Mouse (Mus musculus) cerebellum, adult (tissue): ENCODE measurements at regions not wholly inside any gene's neighbourhood (a gene's known extent, or its start where the extent isn't known, plus 50 kb on each side); places are given as distances from the start of the nearest gene placed in this dataset.

Source experiments
- ATAC-seq: cut with Nextera tagmentation; 2 replicates; pipeline ENCODE4 v1.9.2; 2017; ENCODE audit warnings: mild to moderate bottlenecking, moderate library complexity, mixed read lengths; ENCODE audit not compliant: insufficient number of reproducible peaks, low FRiP score, low TSS enrichment

GRCm38 (mm10) chr13:101233843-101234281 lies 400.6 kb upstream of the Slc30a5 start:
- ATAC-seq, result peak; percentile 81

GRCm38 (mm10) chr13:101233181-101233842 lies 400.1 kb upstream of the Slc30a5 start:
- peak; percentile 82 for ATAC-seq

- ATAC-seq, result no peak
These were observed 396.6 kb upstream of the Slc30a5 start for GRCm38 (mm10) chr13:101229861-101230260.

- no peak for ATAC-seq
These were observed 392.1 kb upstream of the Slc30a5 start for GRCm38 (mm10) chr13:101225366-101225765.

GRCm38 (mm10) chr13:101221331-101222043 lies 388.3 kb upstream of the Slc30a5 start:
- no peak for ATAC-seq

- ATAC-seq, result no peak
These were observed 386.3 kb upstream of the Slc30a5 start for GRCm38 (mm10) chr13:101219568-101219967.

- ATAC-seq, result no peak
These were observed 383.8 kb upstream of the Slc30a5 start for GRCm38 (mm10) chr13:101216897-101217480.

- ATAC-seq, result no peak
These were observed 383.2 kb upstream of the Slc30a5 start for GRCm38 (mm10) chr13:101216421-101216820.

- ATAC-seq, result peak; percentile 73
These were observed 382.6 kb upstream of the Slc30a5 start for GRCm38 (mm10) chr13:101215792-101216221.

GRCm38 (mm10) chr13:101215131-101215641 lies 382.0 kb upstream of the Slc30a5 start:
- no peak for ATAC-seq

- no peak for ATAC-seq
These were observed 380.9 kb upstream of the Slc30a5 start for GRCm38 (mm10) chr13:101214094-101214493.

- ATAC-seq, result no peak
These were observed 380.1 kb upstream of the Slc30a5 start for GRCm38 (mm10) chr13:101213121-101213916.

- ATAC-seq, result no peak
These were observed 379.2 kb upstream of the Slc30a5 start for GRCm38 (mm10) chr13:101212341-101212895.

- no peak for ATAC-seq
These were observed 375.6 kb upstream of the Slc30a5 start for GRCm38 (mm10) chr13:101208788-101209187.

GRCm38 (mm10) chr13:101203463-101203862 lies 370.2 kb upstream of the Slc30a5 start:
- ATAC-seq, result no peak

GRCm38 (mm10) chr13:101202565-101203313 lies 369.5 kb upstream of the Slc30a5 start:
- ATAC-seq, result no peak

- no peak for ATAC-seq
These were observed 357.1 kb upstream of the Slc30a5 start for GRCm38 (mm10) chr13:101190249-101190830.

GRCm38 (mm10) chr13:101182387-101182786 lies 349.2 kb upstream of the Slc30a5 start:
- ATAC-seq, result no peak
